Mouse (Mus musculus): ENCODE data around the gene Sync. TPM values are rescaled to one million over a fixed set of nuclear protein-coding genes. Genes with fewer than 3 reads are reported as not detected.

Sync gene
- total RNA-seq (2014; rRNA removed), result not detected in 2 replicates
- polyA plus RNA-seq (2012; rRNA removed), result 0.04 and 0.05 TPM in 2 replicates

DNA sequence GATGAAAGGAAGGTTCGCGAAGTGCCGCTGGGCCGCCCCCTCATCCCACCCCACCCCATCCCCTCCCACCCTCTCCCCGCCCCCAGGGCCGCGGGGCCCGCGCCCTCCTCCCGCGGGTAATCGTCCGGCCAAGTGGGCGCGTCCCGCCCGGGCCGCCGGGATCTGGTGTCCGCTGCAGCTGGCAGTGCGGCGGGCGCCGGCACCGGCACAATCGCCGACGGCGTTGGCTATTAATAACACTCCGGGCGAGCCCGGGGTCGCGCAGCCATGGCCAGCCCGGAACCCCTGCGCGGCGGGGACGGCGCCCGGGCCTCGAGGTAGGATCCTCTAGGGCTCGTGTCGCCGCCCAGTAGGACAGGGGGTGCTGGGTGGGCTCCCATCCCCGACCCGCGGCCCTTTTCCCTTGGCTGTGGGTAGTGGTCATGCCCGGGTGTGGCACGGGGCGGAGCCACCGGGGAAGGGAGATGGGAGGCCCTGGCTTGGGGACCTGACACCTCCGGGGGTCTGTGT is at the start of gene Sync:
Sync (plus strand) TSS at position 146 of the 510 bp plus-strand sequence.
- 2% methylated on average over 50 of the region's 53 CpGs for WGBS
- H3K4me3 ChIP-seq (ENCODE audit: insufficient read depth, low read depth, low read length), result peak within 1 kb of the TSS; percentile 41; the same call in 1 of the 2 replicates
- peak within 1 kb of the TSS; percentile 45 for H3K9ac ChIP-seq (ENCODE audit: low read depth, low read length)
- H3K4me1 ChIP-seq (ENCODE audit: control insufficient read depth, insufficient read depth, low read length), result no peaks in the 10 kb centered on the region
- no peak within 1 kb of the TSS for H3K27ac ChIP-seq (replicated peaks; ENCODE audit: insufficient read depth, low read depth, low read length)
- TF ChIP-seq CTCF (IDR thresholded peaks at IDR 0.05; ENCODE audit: low read depth, low read length) (no peak), POLR2A (IDR thresholded peaks at IDR 0.05; ENCODE audit: extremely low read depth, insufficient read depth, low read length) (no peak)
- H3K27me3 ChIP-seq (ENCODE audit: control insufficient read depth, insufficient read depth, low read length), result no peaks in the 10 kb centered on the region
- DNase-seq (ENCODE audit: extremely low read depth, low read depth, low spot score), result no peak
- no peaks in the 10 kb centered on the region for H3K79me2 ChIP-seq (ENCODE audit: control insufficient read depth, insufficient read depth, low read length)
- H3K36me3 ChIP-seq (ENCODE audit: control insufficient read depth, insufficient read depth, low read length), result no peaks in the 10 kb centered on the region

DNA sequence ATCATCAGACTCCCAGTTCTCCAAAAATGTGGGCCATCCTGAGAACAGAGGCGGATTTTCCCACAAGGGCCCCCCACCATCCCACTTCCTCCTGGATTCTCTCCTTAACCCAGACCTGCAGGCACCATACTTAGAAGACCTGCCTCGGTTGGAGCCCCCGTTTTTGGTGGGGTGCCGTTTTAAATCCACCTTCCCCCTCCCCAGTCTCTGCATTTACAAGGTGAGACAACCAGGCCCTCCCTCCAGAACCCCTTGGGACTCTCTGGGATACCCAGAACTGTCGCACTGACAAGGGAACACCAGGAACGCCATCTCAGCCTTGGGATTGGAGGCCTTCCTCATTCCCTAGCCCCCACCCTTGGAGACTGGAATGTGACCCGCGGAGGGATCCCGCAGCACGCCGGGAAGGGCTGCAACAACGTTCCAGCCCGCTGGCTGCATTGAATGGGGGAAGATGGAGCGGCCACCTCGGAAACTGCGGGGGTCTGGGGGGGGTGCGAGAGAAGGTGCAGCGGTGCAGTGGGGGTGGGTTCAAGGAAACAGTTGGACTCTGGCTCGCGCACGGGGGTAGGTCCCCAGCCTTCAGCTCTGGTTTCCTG is 49.5 kb upstream of the Sync start:
- Histone ChIP-seq H3K27me3 (ENCODE audit: control insufficient read depth, insufficient read depth, low read length) (no peaks in the 10 kb centered on the region), H3K27ac (replicated peaks; ENCODE audit: insufficient read depth, low read depth, low read length) (no peak overlapping the region), H3K36me3 (ENCODE audit: control insufficient read depth, insufficient read depth, low read length) (peaks cover 2% of the 10 kb centered on the region; the same call in 1 of the 2 replicates), H3K4me1 (ENCODE audit: control insufficient read depth, insufficient read depth, low read length) (peaks cover 2% of the 10 kb centered on the region; the same call in 1 of the 2 replicates), H3K9ac (ENCODE audit: low read depth, low read length) (no peak overlapping the region), H3K79me2 (ENCODE audit: control insufficient read depth, insufficient read depth, low read length) (peaks cover 68% of the 10 kb centered on the region), H3K4me3 (ENCODE audit: insufficient read depth, low read depth, low read length) (no peak overlapping the region)
- TF ChIP-seq POLR2A (IDR thresholded peaks at IDR 0.05; ENCODE audit: extremely low read depth, insufficient read depth, low read length) (no peak), CTCF (IDR thresholded peaks at IDR 0.05; ENCODE audit: low read depth, low read length) (no peak)
- DNase-seq (ENCODE audit: extremely low read depth, low read depth, low spot score), result no peak
- 73% methylated on average over 21 of the region's 21 CpGs for WGBS

GRCm38 (mm10) chr4:129238579-129239016 is 48.8 kb upstream of the Sync start:
- Histone ChIP-seq H3K27me3 (ENCODE audit: control insufficient read depth, insufficient read depth, low read length) (no peaks in the 10 kb centered on the region), H3K4me1 (ENCODE audit: control insufficient read depth, insufficient read depth, low read length) (peaks cover 2% of the 10 kb centered on the region; the same call in 1 of the 2 replicates), H3K27ac (replicated peaks; ENCODE audit: insufficient read depth, low read depth, low read length) (no peak overlapping the region), H3K79me2 (ENCODE audit: control insufficient read depth, insufficient read depth, low read length) (peaks cover 67% of the 10 kb centered on the region), H3K9ac (ENCODE audit: low read depth, low read length) (no peak overlapping the region), H3K4me3 (ENCODE audit: insufficient read depth, low read depth, low read length) (no peak overlapping the region), H3K36me3 (ENCODE audit: control insufficient read depth, insufficient read depth, low read length) (peaks cover 2% of the 10 kb centered on the region; the same call in 1 of the 2 replicates)
- TF ChIP-seq CTCF (IDR thresholded peaks at IDR 0.05; ENCODE audit: low read depth, low read length), result no peak
- TF ChIP-seq POLR2A (IDR thresholded peaks at IDR 0.05; ENCODE audit: extremely low read depth, insufficient read depth, low read length), result no peak
- 52% methylated on average over 23 of the region's 23 CpGs for WGBS
- no peak for DNase-seq (ENCODE audit: extremely low read depth, low read depth, low spot score)

GRCm38 (mm10) chr4:129239075-129239474 is 48.3 kb upstream of the Sync start:
- Histone ChIP-seq H3K4me3 (ENCODE audit: insufficient read depth, low read depth, low read length) (no peak overlapping the region), H3K36me3 (ENCODE audit: control insufficient read depth, insufficient read depth, low read length) (peaks cover 2% of the 10 kb centered on the region; the same call in 1 of the 2 replicates), H3K4me1 (ENCODE audit: control insufficient read depth, insufficient read depth, low read length) (peaks cover 2% of the 10 kb centered on the region; the same call in 1 of the 2 replicates), H3K27ac (replicated peaks; ENCODE audit: insufficient read depth, low read depth, low read length) (no peak overlapping the region), H3K27me3 (ENCODE audit: control insufficient read depth, insufficient read depth, low read length) (no peaks in the 10 kb centered on the region), H3K79me2 (ENCODE audit: control insufficient read depth, insufficient read depth, low read length) (peaks cover 70% of the 10 kb centered on the region), H3K9ac (ENCODE audit: low read depth, low read length) (no peak overlapping the region)
- DNase-seq (ENCODE audit: extremely low read depth, low read depth, low spot score), result no peak
- no peak for TF ChIP-seq POLR2A (IDR thresholded peaks at IDR 0.05; ENCODE audit: extremely low read depth, insufficient read depth, low read length)
- WGBS, result 24% methylated on average over 13 of the region's 29 CpGs

DNA sequence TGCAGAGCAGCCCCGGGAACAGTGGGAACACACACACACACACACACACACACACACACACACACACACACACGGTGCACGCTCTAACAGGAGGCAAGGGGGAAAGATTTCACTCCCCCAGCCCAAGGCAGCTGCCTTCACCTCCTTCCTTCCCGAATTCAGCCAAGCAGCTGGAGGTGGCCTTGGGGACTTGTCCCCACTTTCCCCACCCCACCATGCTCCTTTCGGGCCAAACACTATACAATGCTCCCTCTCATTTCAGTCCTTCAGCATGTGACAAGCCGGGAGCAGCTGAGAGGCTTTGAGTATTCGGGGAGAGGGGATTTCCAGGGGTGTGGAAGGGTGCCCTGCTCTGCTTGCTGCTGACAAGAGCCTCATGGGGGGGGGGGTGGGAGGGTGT is 45.5 kb upstream of the Sync start:
- DNase-seq (ENCODE audit: extremely low read depth, low read depth, low spot score), result no peak
- H3K9ac ChIP-seq (ENCODE audit: low read depth, low read length), result no peak overlapping the region
- H3K4me3 ChIP-seq (ENCODE audit: insufficient read depth, low read depth, low read length), result no peak overlapping the region
- H3K27me3 ChIP-seq (ENCODE audit: control insufficient read depth, insufficient read depth, low read length), result no peaks in the 10 kb centered on the region
- peaks cover 70% of the 10 kb centered on the region for H3K79me2 ChIP-seq (ENCODE audit: control insufficient read depth, insufficient read depth, low read length)
- TF ChIP-seq CTCF (IDR thresholded peaks at IDR 0.05; ENCODE audit: low read depth, low read length) (no peak), POLR2A (IDR thresholded peaks at IDR 0.05; ENCODE audit: extremely low read depth, insufficient read depth, low read length) (no peak)
- peaks cover 13% of the 10 kb centered on the region for H3K4me1 ChIP-seq (ENCODE audit: control insufficient read depth, insufficient read depth, low read length)
- WGBS, result 79% methylated on average over 7 of the region's 7 CpGs
- H3K36me3 ChIP-seq (ENCODE audit: control insufficient read depth, insufficient read depth, low read length), result peaks cover 2% of the 10 kb centered on the region; the same call in 1 of the 2 replicates
- H3K27ac ChIP-seq (replicated peaks; ENCODE audit: insufficient read depth, low read depth, low read length), result no peak overlapping the region

- H3K79me2 ChIP-seq (ENCODE audit: control insufficient read depth, insufficient read depth, low read length), result peaks cover 66% of the 10 kb centered on the region
- 92% methylated on average over 4 of the region's 4 CpGs for WGBS
- H3K4me3 ChIP-seq (ENCODE audit: insufficient read depth, low read depth, low read length), result no peak overlapping the region
- peaks cover 2% of the 10 kb centered on the region; the same call in 1 of the 2 replicates for H3K36me3 ChIP-seq (ENCODE audit: control insufficient read depth, insufficient read depth, low read length)
- peaks cover 15% of the 10 kb centered on the region for H3K4me1 ChIP-seq (ENCODE audit: control insufficient read depth, insufficient read depth, low read length)
- H3K27me3 ChIP-seq (ENCODE audit: control insufficient read depth, insufficient read depth, low read length), result no peaks in the 10 kb centered on the region
- no peak overlapping the region for H3K27ac ChIP-seq (replicated peaks; ENCODE audit: insufficient read depth, low read depth, low read length)
- DNase-seq (ENCODE audit: extremely low read depth, low read depth, low spot score), result no peak
- no peak for TF ChIP-seq CTCF (IDR thresholded peaks at IDR 0.05; ENCODE audit: low read depth, low read length)
- no peak for TF ChIP-seq POLR2A (IDR thresholded peaks at IDR 0.05; ENCODE audit: extremely low read depth, insufficient read depth, low read length)
- no peak overlapping the region for H3K9ac ChIP-seq (ENCODE audit: low read depth, low read length)
Measured at GRCm38 (mm10) chr4:129242327-129242726, 45.1 kb upstream of the Sync start.

Measured in liver, adult 2 months (tissue).